Mouse (Mus musculus): Measurements from ENCODE around the gene Tmem204.
"Not testable (repeated sequence)": the region's sequence is repeated elsewhere in the genome, so short reads cannot be mapped to it uniquely, and the experiment has no call there.

Gene Tmem204

GRCm38 (mm10) chr17:25083444-25083931 lies at the start of gene Tmem204:
TSS of gene Tmem204 (minus strand) at chr17:25083591.
- DNase-seq = peak; percentile 55 to 77

- DNase-seq = no peak
These were observed 46.7 kb upstream of the Tmem204 start for GRCm38 (mm10) chr17:25130060-25130459.

GRCm38 (mm10) chr17:25127681-25128080 lies 44.3 kb upstream of the Tmem204 start:
- no peak for DNase-seq

GRCm38 (mm10) chr17:25127079-25127478 lies 43.7 kb upstream of the Tmem204 start:
- DNase-seq = no peak

GRCm38 (mm10) chr17:25125442-25126060 lies 42.2 kb upstream of the Tmem204 start:
- DNase-seq = not testable (repeated sequence)

GRCm38 (mm10) chr17:25123979-25124378 lies 40.6 kb upstream of the Tmem204 start:
- DNase-seq = peak in 1 of 2 experiments; percentile 30

GRCm38 (mm10) chr17:25120406-25120805 lies 37.0 kb upstream of the Tmem204 start, which contains the start of gene Ptx4:
TSS of gene Ptx4 (plus strand) at chr17:25120760.
- no peak for DNase-seq

- no peak for DNase-seq
These were observed 33.9 kb upstream of the Tmem204 start for GRCm38 (mm10) chr17:25117263-25117662.

- peak; percentile 90 to 92 for DNase-seq
These were observed 32.5 kb upstream of the Tmem204 start, which contains the start of gene Telo2 for GRCm38 (mm10) chr17:25115664-25116432. TSS of gene Telo2 (minus strand) at chr17:25115967.

GRCm38 (mm10) chr17:25114908-25115645 lies 31.7 kb upstream of the Tmem204 start:
- no peak for DNase-seq

GRCm38 (mm10) chr17:25112423-25112810 lies 29.0 kb upstream of the Tmem204 start:
- no peak for DNase-seq

GRCm38 (mm10) chr17:25111739-25112422 lies 28.5 kb upstream of the Tmem204 start:
- peak; percentile 72 to 84 for DNase-seq

- DNase-seq = no peak
These were observed 27.8 kb upstream of the Tmem204 start for GRCm38 (mm10) chr17:25111220-25111619.

- DNase-seq = no peak
These were observed 27.2 kb upstream of the Tmem204 start for GRCm38 (mm10) chr17:25110590-25110989.

- peak; percentile 41 to 65 for DNase-seq
These were observed 26.2 kb upstream of the Tmem204 start for GRCm38 (mm10) chr17:25109578-25109977.

- DNase-seq = no peak
These were observed 24.4 kb upstream of the Tmem204 start for GRCm38 (mm10) chr17:25107786-25108185.

GRCm38 (mm10) chr17:25101338-25101737 lies 17.9 kb upstream of the Tmem204 start:
- DNase-seq = no peak

GRCm38 (mm10) chr17:25100052-25100451 lies 16.7 kb upstream of the Tmem204 start:
- peak; percentile 41 to 46 for DNase-seq

- DNase-seq = peak; percentile 74 to 80
These were observed 12.8 kb upstream of the Tmem204 start for GRCm38 (mm10) chr17:25096221-25096620.

- no peak for DNase-seq
These were observed 7.1 kb upstream of the Tmem204 start for GRCm38 (mm10) chr17:25090450-25090849.

GRCm38 (mm10) chr17:25089158-25089557 lies 5.8 kb upstream of the Tmem204 start:
- no peak for DNase-seq

- DNase-seq = no peak
These were observed 3.3 kb upstream of the Tmem204 start for GRCm38 (mm10) chr17:25086724-25087123.
